Mouse (Mus musculus) midbrain, embryonic 15.5 days (tissue): ENCODE data around the gene Jmjd1c. TPM values are rescaled to one million over a fixed set of nuclear protein-coding genes. Genes with fewer than 3 reads are reported as not detected.

Source experiments
- ATAC-seq: fragments of 200-750 bp; cut with Nextera tagmentation; replicated peaks from 2 replicates; pipeline ENCODE4 v1.8.0; 2017; ENCODE audit warnings: moderate TSS enrichment
- H3K27ac ChIP-seq: fragments of 300-500 bp; sonication (generic); 2 replicates; pipeline ENCODE4 v1.5.1; 2015; ENCODE audit warnings: mild to moderate bottlenecking, inconsistent platforms
- H3K27me3 ChIP-seq: fragments of 300-500 bp; sonication (generic); replicated peaks from 2 replicates; pipeline ENCODE4 v1.6.1; 2015; ENCODE audit warnings: inconsistent platforms
- H3K36me3 ChIP-seq: fragments of 300-500 bp; sonication (generic); replicated peaks from 2 replicates; pipeline ENCODE4 v1.6.1; 2015; ENCODE audit warnings: inconsistent platforms
- H3K4me1 ChIP-seq: fragments of 300-500 bp; sonication (generic); 2 replicates; pipeline ENCODE4 v1.6.1; 2015; ENCODE audit warnings: inconsistent platforms
- H3K4me2 ChIP-seq: fragments of 300-500 bp; sonication (generic); 2 replicates; pipeline ENCODE4 v1.6.1; 2015; ENCODE audit warnings: inconsistent platforms, mild to moderate bottlenecking, moderate library complexity
- H3K4me3 ChIP-seq: fragments of 300-500 bp; sonication (generic); 2 replicates; pipeline ENCODE4 v1.5.1; 2015; ENCODE audit warnings: mild to moderate bottlenecking, inconsistent platforms
- H3K9ac ChIP-seq: fragments of 300-500 bp; sonication (generic); 2 replicates; pipeline ENCODE4 v1.6.1; 2015; ENCODE audit warnings: mild to moderate bottlenecking, inconsistent platforms
- H3K9me3 ChIP-seq: fragments of 300-500 bp; sonication (generic); 2 replicates; pipeline ENCODE4 v1.6.1; 2016; ENCODE audit warnings: inconsistent platforms
- WGBS: fragments of 180-500 bp; shearing (Covaris S2); methylation state at CpG from one replicate; pipeline ENCODE4 v1.1.7; 2015; ENCODE audit warnings: mixed read lengths; 5-methylcytosine and 5-hydroxymethylcytosine counted together
- polyA plus RNA-seq: library from polyadenylated mRNA; unstranded; fragments of >200 nt; fragmentation: Nextera tagmentation; extraction: Ambion mirVana; gene quantifications from 2 replicates; pipeline ENCODE4 v1.2.1, GENCODE M21; 2015

Jmjd1c gene
- polyA plus RNA-seq, 1 experiment from 2014 or later: 53.8 TPM

DNA sequence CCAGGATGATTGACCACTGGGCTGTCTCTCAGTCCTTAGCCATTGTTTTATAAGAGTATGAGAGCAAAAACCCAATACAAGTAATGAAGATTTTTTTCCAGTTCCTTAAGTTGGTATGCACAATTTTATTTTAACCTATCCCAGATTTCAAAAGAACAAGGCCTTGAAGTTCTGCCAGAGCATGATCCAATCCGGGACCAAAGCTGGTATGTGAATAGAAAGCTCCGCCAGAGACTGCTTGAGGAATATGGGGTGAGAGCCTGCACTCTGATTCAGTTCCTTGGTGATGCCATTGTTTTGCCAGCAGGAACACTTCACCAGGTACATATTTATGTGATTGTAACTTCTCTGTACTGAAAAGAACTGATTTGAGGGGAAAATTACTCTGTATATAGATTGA is 153.6 kb downstream of the Jmjd1c start:
- Histone ChIP-seq H3K27ac (no peak overlapping the region), H3K4me3 (no peak overlapping the region), H3K27me3 (no peaks in the 10 kb centered on the region), H3K36me3 (peaks cover 27% of the 10 kb centered on the region; the same call in 1 of the 2 replicates), H3K9me3 (no peaks in the 10 kb centered on the region), H3K4me2 (no peak overlapping the region), H3K4me1 (no peaks in the 10 kb centered on the region), H3K9ac (no peak overlapping the region)
- ATAC-seq: no peak
- 84% methylated on average over 2 of the region's 2 CpGs for WGBS

DNA sequence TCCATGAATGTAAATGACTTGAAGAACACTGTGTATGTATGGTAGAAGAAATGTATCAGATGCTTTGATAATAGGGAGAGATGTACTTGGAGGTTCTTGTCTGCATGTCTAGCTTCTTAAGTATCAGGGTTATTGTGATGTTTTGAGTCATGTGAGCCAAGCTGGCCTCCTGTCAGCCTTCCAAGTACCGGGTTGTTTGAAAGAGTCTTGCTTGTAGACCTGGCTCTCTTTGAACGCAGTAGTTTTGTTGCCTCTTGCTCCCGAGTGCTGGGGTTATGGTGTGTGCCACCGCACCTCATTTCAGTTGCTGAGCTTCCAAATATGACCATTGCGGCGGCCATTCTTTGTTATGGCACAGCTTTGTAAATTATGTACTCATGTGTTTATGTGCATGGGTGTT is 154.9 kb downstream of the Jmjd1c start:
- WGBS: 92% methylated on average over 6 of the region's 6 CpGs
- H3K4me1 ChIP-seq: no peaks in the 10 kb centered on the region
- H3K9ac ChIP-seq: no peak overlapping the region
- H3K27me3 ChIP-seq: no peaks in the 10 kb centered on the region
- no peaks in the 10 kb centered on the region for H3K9me3 ChIP-seq
- peaks cover 20% of the 10 kb centered on the region; the same call in 1 of the 2 replicates for H3K36me3 ChIP-seq
- H3K27ac ChIP-seq: no peak overlapping the region
- no peak overlapping the region for H3K4me3 ChIP-seq
- H3K4me2 ChIP-seq: no peak overlapping the region
- ATAC-seq: no peak

DNA sequence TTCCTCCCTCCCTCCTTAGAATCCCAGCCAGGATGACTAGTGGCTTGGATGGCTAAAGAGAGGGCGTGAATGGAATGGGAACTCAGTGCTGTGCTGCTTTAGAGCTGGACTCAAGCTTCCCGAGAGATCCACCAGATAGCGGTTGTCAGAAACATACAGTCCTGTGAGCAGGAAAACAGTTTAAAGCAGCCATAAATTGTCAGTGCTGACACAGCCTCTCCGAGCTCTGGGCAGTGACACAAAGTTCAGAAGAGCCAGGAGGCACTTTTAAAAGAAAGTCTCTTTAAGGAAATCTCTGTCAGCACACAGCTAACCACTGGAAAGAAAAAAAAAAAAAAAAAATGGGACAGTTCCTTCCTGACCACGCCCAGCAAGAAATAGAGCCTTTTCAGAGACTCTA is 156.4 kb downstream of the Jmjd1c start:
- no peak for ATAC-seq
- no peak overlapping the region for H3K27ac ChIP-seq
- H3K27me3 ChIP-seq: no peaks in the 10 kb centered on the region
- peaks cover 12% of the 10 kb centered on the region; the same call in 1 of the 2 replicates for H3K36me3 ChIP-seq
- H3K9me3 ChIP-seq: no peaks in the 10 kb centered on the region
- 87% methylated on average over 5 of the region's 5 CpGs for WGBS
- no peak overlapping the region for H3K4me3 ChIP-seq
- H3K9ac ChIP-seq: no peak overlapping the region
- H3K4me1 ChIP-seq: no peaks in the 10 kb centered on the region
- no peak overlapping the region for H3K4me2 ChIP-seq

DNA sequence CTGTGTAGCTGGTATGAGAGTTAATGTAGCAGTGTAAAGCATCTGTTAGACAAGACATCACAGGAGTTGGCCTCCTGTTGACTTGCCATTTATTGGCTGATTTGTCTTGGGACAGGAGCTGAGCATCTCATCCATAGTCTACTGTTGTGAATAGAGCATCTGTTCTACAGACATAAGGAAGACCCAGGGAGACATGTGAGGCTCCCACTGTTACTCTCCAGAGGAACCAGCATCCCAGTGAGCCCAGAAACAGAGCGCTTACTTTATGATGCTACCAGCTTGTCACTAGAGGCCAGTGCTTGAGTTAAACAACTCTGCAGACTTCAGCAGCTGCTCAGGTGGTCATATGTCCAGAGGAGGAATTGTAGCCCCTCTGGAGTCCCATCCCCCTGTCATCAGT is 157.2 kb downstream of the Jmjd1c start:
- peaks cover 10% of the 10 kb centered on the region; the same call in 1 of the 2 replicates for H3K36me3 ChIP-seq
- no peak for ATAC-seq
- 87% methylated on average over 1 of the region's 1 CpGs for WGBS

DNA sequence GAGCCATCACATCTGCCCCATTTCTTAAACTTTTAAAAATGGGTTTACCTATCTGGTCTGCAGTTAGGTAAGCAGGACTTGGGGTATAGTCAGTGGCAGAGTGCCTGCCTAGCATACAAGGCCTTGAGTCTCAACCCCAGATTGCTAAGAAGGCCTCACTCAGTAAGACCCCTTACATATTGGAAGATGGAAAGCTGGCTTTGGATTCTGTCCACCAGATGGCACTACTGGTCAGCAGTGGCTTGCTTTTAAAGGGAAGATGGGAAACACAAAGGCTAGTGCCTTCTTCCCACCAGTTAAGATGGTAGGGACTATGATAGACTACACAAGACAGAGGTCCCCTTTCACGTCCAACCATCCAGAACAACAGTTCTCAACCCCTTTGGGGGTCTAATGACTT is 168.9 kb downstream of the Jmjd1c start:
- Histone ChIP-seq H3K4me2 (no peak overlapping the region), H3K27ac (no peak overlapping the region), H3K27me3 (no peaks in the 10 kb centered on the region), H3K9me3 (no peaks in the 10 kb centered on the region), H3K36me3 (peaks cover 25% of the 10 kb centered on the region), H3K4me3 (no peak overlapping the region), H3K9ac (no peak overlapping the region), H3K4me1 (no peaks in the 10 kb centered on the region)
- no peak for ATAC-seq
- 79% methylated on average over 1 of the region's 1 CpGs for WGBS

More for the DNA sequence above, 157.2 kb downstream of the Jmjd1c start:
- Histone ChIP-seq H3K4me2 (no peak overlapping the region), H3K4me1 (no peaks in the 10 kb centered on the region), H3K27ac (no peak overlapping the region), H3K9ac (no peak overlapping the region), H3K9me3 (no peaks in the 10 kb centered on the region), H3K27me3 (no peaks in the 10 kb centered on the region), H3K4me3 (no peak overlapping the region)

DNA sequence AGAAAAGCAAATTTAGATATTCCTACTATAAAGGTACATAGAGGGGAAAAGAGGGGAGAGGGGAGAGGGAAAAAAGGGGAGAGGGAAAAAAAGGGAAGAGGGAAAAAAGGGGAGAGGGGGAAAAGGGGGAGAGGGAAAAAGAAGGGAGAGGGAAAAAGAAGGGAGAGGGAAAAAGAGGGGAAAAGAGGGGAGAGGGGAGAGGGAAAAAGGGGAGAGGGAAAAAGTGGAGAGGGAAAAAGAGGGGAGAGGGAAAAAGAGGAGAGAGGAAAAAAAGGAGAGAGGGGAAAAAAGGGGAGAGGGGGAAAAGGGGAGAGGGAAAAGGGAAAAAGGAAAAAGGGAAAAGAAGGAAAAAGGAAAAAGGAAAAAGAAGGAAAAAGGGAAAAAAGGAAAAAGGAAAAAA is 180.0 kb downstream of the Jmjd1c start:
- H3K4me2 ChIP-seq: no peak overlapping the region
- H3K27ac ChIP-seq: no peak overlapping the region
- H3K4me3 ChIP-seq: no peak overlapping the region
- H3K9me3 ChIP-seq: no peaks in the 10 kb centered on the region
- H3K4me1 ChIP-seq: no peaks in the 10 kb centered on the region
- no peaks in the 10 kb centered on the region for H3K27me3 ChIP-seq
- peaks cover 14% of the 10 kb centered on the region; the same call in 1 of the 2 replicates for H3K36me3 ChIP-seq
- H3K9ac ChIP-seq: no peak overlapping the region
- no peak for ATAC-seq

DNA sequence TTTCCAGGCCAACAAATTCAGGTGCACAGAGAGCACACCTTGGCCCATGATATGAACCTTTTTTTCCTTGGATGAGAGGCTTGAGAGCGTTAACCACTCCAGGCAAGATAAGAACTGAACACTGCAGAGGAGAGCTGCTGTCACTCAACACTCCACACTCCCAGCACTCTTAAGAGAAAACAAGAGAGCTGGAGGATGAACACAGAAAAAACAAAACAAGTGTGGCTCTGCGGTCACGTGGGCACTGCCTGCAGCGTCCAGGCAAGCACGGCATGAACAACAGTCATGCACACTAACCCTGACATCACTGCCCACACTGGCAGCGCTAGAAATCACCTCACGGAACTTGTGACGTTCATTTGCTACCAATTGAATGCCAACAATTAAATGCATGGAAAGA is 185.9 kb downstream of the Jmjd1c start:
- H3K27ac ChIP-seq: no peak overlapping the region
- no peak overlapping the region for H3K4me2 ChIP-seq
- WGBS: 77% methylated on average over 8 of the region's 8 CpGs
- H3K27me3 ChIP-seq: no peaks in the 10 kb centered on the region
- no peak overlapping the region for H3K9ac ChIP-seq
- H3K36me3 ChIP-seq: no peaks in the 10 kb centered on the region
- H3K9me3 ChIP-seq: no peaks in the 10 kb centered on the region
- no peak overlapping the region for H3K4me3 ChIP-seq
- H3K4me1 ChIP-seq: peaks cover 24% of the 10 kb centered on the region
- no peak for ATAC-seq

DNA sequence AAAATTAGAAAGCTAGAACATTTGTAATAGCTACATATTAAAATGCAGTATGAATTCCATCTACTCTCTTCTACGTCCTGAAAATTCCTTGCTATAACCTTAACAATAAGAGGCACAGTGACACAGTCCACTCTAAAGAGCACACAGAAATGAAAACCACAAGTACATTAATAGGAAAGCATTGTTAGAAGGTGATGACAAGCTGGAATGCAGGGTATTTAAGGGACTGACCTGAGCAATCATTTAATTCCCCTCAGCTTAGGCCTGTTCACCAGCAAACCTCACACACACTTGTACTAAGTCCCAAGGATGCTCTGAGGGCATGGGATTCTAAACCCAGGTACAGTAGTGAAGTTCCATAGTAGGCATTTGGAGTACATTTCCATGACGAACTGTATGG is 186.6 kb downstream of the Jmjd1c start:
- Histone ChIP-seq H3K9ac (no peak overlapping the region), H3K36me3 (no peaks in the 10 kb centered on the region), H3K4me3 (no peak overlapping the region), H3K9me3 (no peaks in the 10 kb centered on the region), H3K4me2 (no peak overlapping the region), H3K27me3 (no peaks in the 10 kb centered on the region), H3K27ac (no peak overlapping the region), H3K4me1 (peaks cover 24% of the 10 kb centered on the region)
- no peak for ATAC-seq
- WGBS: 85% methylated on average over 2 of the region's 2 CpGs

DNA sequence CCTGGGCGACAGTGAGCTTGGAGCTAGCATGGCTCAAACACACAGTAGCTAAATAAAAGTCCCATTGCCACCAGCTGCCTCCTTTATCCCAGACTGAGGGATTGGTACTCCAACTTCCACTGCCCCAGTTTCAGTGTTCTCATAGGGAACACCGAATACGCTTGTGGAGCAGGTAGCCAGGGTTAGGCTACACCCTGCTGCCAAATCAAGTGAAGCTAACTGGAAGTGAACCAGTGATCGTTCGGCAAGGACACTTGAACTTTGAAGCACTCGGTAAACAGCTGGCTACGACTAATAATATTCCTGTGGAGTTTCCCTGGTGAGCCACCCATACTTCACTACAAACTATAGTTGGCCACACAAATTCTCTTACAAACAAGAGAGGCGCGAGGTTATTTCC is 187.6 kb downstream of the Jmjd1c start:
- no peak overlapping the region for H3K27ac ChIP-seq
- 0 out of 2 replicates have a peak overlapping the region, but pooled peaks have one; percentile 98 for H3K4me3 ChIP-seq
- H3K27me3 ChIP-seq: no peaks in the 10 kb centered on the region
- H3K4me2 ChIP-seq: peak overlapping the region; percentile 85
- H3K4me1 ChIP-seq: peaks cover 24% of the 10 kb centered on the region
- no peaks in the 10 kb centered on the region for H3K9me3 ChIP-seq
- no peak for ATAC-seq
- WGBS: 86% methylated on average over 9 of the region's 9 CpGs
- H3K9ac ChIP-seq: no peak overlapping the region
- no peaks in the 10 kb centered on the region for H3K36me3 ChIP-seq

DNA sequence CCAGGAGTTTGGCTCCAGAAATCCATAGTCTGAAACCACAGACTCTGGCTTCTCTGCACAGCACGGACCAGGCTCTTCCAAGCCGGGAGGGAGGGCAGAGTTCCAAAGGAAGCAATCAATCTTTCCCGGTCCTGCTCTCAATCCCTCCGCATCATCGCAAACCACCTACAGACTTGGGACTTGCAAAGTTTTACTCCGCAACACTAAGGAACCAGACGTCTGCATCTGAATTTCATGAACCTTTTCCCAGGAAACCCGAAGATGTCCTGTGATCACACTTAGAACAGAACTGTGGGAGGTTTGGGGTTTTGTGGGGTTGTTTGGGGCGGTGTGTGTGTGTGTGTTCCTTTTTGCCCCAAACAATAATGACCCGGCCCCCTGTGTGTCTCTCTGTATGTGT is 188.4 kb downstream of the Jmjd1c start:
- Histone ChIP-seq H3K9ac (peak overlapping the region; percentile 92), H3K36me3 (no peaks in the 10 kb centered on the region), H3K4me2 (peak overlapping the region; percentile 85), H3K4me1 (peaks cover 24% of the 10 kb centered on the region), H3K4me3 (peak overlapping the region; percentile 98), H3K27ac (peak overlapping the region; percentile 78), H3K9me3 (no peaks in the 10 kb centered on the region), H3K27me3 (no peaks in the 10 kb centered on the region)
- WGBS: 5% methylated on average over 10 of the region's 10 CpGs
- ATAC-seq: no peak; the same call in 1 of the 2 replicates

DNA sequence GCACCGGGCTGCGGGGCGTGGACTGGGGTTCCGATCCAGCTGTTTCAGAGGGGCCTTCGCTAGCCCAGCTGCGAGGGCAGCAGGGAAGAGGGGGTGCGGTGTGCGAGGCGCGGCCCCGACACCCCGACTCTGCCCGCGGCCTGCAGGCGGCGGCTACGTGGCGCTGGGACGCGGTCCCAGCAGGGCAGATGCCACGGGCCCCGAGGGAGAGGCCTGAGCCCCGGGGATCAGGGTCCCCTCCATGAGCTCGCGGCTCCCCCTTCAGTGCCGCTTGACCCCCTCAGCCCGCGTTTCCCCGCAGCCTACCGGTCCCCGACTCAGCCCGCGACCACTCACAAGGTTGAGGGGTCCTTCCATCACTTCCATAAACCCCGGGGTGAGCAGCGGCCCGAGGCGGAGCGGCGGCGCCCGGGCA is 188.8 kb downstream of the Jmjd1c start:
- H3K27me3 ChIP-seq: no peaks in the 10 kb centered on the region
- H3K36me3 ChIP-seq: no peaks in the 10 kb centered on the region
- H3K9ac ChIP-seq: peak overlapping the region; percentile 92
- peak overlapping the region; percentile 78 for H3K27ac ChIP-seq
- peak overlapping the region; percentile 98 for H3K4me3 ChIP-seq
- ATAC-seq: no peak
- under 1% methylated on average over 40 of the region's 41 CpGs for WGBS
- peak overlapping the region; percentile 85 for H3K4me2 ChIP-seq
- H3K9me3 ChIP-seq: no peaks in the 10 kb centered on the region
- peaks cover 24% of the 10 kb centered on the region for H3K4me1 ChIP-seq

DNA sequence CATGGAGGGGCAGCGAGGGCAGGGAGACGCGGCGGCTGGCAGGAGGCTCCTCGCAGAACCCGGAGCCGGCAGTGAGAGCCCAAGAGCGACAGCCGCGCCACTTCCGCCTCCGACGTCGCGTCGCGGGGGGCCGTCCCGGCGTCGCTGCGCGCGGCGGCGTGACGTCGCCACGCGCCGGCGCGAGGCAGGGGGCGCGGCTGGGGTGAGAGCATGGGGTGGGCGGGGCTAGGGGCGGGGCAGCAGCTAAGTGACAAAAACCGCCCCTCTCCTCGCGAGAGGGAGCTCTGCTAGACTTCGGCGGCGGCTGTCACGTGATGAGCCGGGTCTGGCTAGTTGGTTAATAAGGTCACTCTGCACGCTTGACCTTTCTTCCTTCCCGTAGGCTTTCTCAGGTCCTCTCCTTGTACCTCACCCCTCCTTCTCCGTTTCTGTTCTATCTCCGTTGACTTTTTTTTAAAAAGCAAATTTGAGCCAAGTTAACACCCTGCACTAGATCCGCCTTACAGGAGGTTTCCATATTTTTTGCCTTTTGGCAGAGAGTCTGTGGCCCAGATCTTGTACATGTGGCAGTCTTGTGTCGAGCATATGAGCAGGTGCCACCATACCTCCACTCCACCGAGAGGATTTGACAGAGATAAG is 189.4 kb downstream of the Jmjd1c start, which contains the start of gene Nrbf2:
TSS of gene Nrbf2 (minus strand) at position 130 of the 639 bp plus-strand sequence.
- Histone ChIP-seq H3K27me3 (no peaks in the 10 kb centered on the region), H3K4me2 (peak within 1 kb of the TSS; percentile 85), H3K27ac (peak within 1 kb of the TSS; percentile 78), H3K4me1 (peaks cover 24% of the 10 kb centered on the region), H3K4me3 (peak within 1 kb of the TSS; percentile 98), H3K36me3 (no peaks in the 10 kb centered on the region), H3K9me3 (no peaks in the 10 kb centered on the region), H3K9ac (peak within 1 kb of the TSS; percentile 92)
- peak; percentile 94 for ATAC-seq
- 3% methylated on average over 48 of the region's 52 CpGs for WGBS

DNA sequence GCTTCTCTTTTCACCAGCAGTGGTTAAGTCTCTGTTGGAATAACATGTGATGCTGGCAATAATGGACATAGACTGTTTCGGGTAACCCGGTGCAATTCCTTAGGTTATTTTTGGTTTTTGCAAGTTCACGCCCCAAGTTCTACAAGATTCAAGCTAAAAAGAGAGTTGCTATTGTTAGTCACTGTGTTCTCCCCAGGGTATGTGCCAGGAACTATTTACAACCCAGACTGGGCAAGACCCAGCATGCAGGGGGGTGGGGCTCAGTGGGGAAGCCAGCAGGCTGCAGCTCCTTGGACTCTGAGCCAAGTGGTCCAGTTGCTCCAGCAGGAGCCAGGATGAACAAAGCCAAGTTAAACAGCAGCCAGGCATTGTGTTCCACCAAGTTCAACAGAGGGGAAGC is 192.0 kb downstream of the Jmjd1c start:
- no peak overlapping the region for H3K4me3 ChIP-seq
- peaks cover 16% of the 10 kb centered on the region for H3K4me1 ChIP-seq
- H3K4me2 ChIP-seq: no peak overlapping the region
- H3K27me3 ChIP-seq: no peaks in the 10 kb centered on the region
- H3K9ac ChIP-seq: no peak overlapping the region
- WGBS: 79% methylated on average over 3 of the region's 3 CpGs
- ATAC-seq: no peak
- no peak overlapping the region for H3K27ac ChIP-seq
- H3K36me3 ChIP-seq: no peaks in the 10 kb centered on the region
- no peaks in the 10 kb centered on the region for H3K9me3 ChIP-seq
